Mouse (Mus musculus): ENCODE measurements around the gene AK157302.
"Not testable (repeated sequence)": the region's sequence is repeated elsewhere in the genome, so short reads cannot be mapped to it uniquely, and the experiment has no call there.

The AK157302 gene

DNA sequence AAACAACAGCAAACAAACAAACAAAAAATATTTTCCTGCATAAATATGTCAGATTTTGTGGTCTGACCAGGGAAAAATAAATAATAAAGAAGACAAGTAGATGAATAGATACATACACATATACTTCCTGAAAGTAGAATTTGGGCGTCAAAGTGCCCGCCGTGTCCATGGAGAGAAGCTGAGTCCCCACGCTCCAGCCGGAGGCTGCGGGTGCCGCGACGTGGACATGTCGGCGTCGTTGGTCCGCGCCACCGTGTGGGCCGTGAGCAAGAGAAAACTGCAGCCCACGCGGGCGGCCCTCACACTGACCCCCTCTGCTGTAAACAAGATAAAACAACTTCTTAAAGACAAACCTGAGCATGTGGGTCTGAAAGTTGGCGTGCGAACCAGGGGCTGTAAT is at the start of gene AK157302:
TSS of gene AK157302 (plus strand) at position 144 of the 400 bp plus-strand sequence.
- DNase-seq (ENCODE audit: low spot score), result no peak

- DNase-seq (ENCODE audit: low spot score), result no peak
These were observed 48.2 kb upstream of the AK157302 start for GRCm38 (mm10) chr13:21446796-21447195.

- no peak for DNase-seq (ENCODE audit: low spot score)
These were observed 47.0 kb upstream of the AK157302 start for GRCm38 (mm10) chr13:21447856-21448614.

DNA sequence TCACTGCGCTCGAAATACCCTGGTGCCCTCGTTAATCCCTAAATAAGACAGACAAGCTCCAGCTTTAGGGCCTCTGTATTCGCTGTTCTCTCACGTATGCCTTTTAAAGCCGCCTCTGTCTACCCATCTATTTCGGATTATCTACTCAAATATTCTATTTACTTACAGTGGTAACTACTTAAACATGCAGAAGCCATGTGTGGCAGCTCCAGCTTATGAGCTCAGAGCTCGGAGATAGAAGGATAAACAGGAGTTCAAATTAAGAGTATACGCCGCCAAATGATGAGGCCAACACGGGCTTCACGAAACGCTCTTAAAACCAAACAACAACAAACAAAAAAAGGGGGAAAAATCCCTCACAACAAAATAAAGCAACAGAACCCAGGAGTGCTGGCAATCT is 42.0 kb upstream of the AK157302 start:
- no peak for DNase-seq (ENCODE audit: low spot score)

GRCm38 (mm10) chr13:21453449-21453848 is 41.6 kb upstream of the AK157302 start, which contains the start of gene Zscan26:
Zscan26 (minus strand) TSS chr13:21453730.
- peak; percentile 94 for DNase-seq (ENCODE audit: low spot score)

DNA sequence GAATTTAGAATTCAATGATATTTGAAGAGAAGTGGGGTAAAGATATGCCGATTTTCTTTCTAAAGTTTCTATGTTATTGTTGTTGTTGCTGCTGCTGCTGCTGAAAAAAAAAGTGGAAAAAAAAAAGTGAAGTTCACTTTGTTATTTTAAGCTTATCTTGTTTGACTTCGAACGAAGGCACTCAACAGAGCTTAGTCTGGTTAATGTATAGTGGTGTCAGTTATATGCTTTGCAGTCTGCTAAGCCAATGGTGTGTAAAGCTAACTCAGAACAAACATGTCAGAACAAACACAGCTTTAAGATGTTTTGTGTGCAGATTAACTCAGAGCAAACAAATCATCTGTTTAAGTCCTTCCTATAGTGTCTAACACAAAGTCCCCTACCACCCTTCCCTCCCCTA is 40.9 kb upstream of the AK157302 start:
- no peak for DNase-seq (ENCODE audit: low spot score)

- DNase-seq (ENCODE audit: low spot score), result peak; percentile 63
These were observed 38.7 kb upstream of the AK157302 start for GRCm38 (mm10) chr13:21456347-21456746.

DNA sequence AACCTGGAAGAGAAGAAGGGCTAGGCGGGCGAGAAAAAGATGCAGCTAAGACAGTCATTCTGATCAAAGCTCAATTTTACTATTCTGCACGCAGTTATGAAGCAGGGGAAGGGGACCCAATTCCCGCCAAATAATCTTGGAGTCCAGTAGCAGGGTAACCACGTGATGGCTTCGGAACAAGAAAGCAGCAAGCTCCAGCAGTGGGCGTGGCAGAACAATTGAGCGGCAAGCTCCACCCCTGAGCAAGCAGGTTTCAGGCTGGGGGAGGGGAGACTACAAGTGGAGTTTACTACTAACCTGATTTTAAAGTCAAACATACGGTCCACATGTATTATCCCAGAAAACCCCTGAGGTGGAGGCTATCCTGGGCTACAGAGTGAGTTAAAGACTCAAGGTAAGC is 32.5 kb upstream of the AK157302 start:
- not testable (repeated sequence) for DNase-seq (ENCODE audit: low spot score)

GRCm38 (mm10) chr13:21467336-21467735 is 27.7 kb upstream of the AK157302 start:
- no peak for DNase-seq (ENCODE audit: low spot score)

GRCm38 (mm10) chr13:21468061-21469019 is 26.7 kb upstream of the AK157302 start, which contains the start of gene Nkapl:
Nkapl (minus strand) TSS chr13:21468509.
- peak; percentile 94 for DNase-seq (ENCODE audit: low spot score)

- DNase-seq (ENCODE audit: low spot score), result no peak
These were observed 25.9 kb upstream of the AK157302 start for GRCm38 (mm10) chr13:21469097-21469496.

DNA sequence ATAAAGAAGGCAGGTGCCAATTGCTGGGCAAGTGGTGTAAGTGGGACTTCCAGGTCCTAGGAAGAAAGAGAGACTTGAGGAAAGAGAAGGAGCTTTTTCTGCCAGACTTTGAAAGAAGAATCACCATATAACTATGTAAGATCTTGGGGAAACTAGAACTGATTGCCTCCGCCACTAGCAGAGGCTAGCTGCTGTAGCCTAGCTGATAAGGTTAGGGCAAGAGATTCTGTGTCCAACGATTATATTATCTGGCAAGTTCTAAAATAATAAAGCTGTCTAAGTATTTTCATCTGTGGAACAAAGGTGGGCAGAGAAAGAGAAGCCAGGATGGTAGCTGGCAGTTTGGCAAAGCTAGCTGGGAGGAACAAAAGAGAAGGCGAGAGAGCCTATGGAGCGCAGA is 22.6 kb upstream of the AK157302 start:
- peak; percentile 9 for DNase-seq (ENCODE audit: low spot score)

GRCm38 (mm10) chr13:21478759-21479670 is 16.0 kb upstream of the AK157302 start, which contains the start of the genes Zkscan4 and Gm10065:
Zkscan4 (plus strand) TSS chr13:21478907.
Gm10065 (minus strand) TSS chr13:21479441.
- peak; percentile 80 for DNase-seq (ENCODE audit: low spot score)

DNA sequence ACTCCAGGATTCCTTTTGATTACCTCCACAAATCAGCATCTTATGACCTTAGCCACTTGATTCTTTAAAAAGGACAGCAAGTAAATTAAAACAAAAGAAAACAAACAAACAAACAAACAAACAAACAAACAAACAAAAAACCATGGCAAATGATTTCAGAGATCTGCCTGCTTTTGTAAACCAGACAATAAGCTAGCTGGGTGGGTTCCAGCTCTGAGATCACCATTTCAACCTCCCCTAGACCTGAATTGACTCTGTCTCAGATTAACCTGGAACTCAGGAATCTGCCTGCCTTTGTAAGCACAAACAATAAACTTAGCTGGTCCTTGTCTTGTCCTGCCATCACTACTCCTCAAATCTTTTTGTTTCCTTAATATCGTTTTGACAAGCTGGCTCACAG is 8.1 kb upstream of the AK157302 start:
- DNase-seq (ENCODE audit: low spot score), result no peak

DNA sequence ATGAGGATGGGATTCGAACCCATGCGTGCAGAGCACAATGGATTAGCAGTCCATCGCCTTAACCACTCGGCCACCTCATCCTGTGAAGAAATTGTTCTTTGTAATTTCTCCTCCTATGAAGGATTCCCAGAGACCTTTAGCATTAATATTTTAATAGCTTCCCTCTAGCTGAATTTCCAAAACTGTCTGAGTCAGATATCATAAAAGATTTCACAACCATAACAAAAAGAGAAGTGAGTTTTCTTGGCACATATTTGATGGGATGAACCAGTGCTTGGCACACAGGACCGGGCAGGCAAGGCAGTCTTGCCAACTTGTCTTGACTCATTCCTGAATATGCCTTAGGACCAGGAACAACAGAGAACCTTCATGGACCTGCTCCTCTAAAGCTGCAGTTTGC is 2.2 kb upstream of the AK157302 start:
- no peak for DNase-seq (ENCODE audit: low spot score)

- not testable (repeated sequence) for DNase-seq (ENCODE audit: low spot score)
These were observed 6.2 kb downstream of the AK157302 start, which contains the start of gene Gm11273 for GRCm38 (mm10) chr13:21501182-21501581. Gm11273 (minus strand) TSS chr13:21501418.

DNA sequence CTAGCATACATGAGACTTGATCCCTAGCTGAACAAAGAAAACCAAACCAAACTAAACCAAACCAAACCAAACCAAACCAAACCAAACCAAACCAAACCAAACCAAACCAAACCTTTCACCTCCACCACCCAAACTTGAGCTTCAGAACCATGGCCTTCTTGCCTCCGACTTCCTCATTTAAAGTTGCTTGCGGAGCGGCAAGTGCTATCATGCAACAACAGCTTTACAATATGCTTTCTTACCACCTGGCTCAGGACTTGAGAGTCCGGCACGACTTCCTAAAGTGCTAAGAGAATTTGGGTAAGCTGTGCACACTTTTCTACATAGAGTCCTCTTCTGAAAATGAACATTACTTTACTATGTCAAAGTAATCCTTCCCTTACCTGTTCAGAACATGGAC is 7.3 kb downstream of the AK157302 start:
- no peak for DNase-seq (ENCODE audit: low spot score)

GRCm38 (mm10) chr13:21506221-21506649 is 11.2 kb downstream of the AK157302 start:
- DNase-seq (ENCODE audit: low spot score), result peak; percentile 86

DNA sequence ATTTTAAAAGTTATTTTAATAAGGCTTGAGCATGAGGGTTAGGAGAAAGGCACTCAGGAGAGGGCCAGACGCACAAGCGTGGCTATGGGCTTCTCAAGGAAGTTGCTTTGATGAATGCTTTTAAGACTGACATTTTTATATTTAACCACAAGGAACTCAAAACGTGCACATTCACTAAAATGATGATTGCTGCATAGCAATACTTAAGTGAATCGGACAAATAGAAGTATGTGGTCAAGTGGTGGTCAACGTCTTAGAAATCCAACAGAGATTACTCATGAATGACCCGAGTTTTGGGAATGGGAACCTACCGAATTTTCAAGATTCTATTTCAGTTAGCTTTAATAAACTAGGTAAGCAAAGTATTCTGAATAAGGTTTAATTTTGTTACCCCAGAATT is 35.1 kb downstream of the AK157302 start:
- DNase-seq (ENCODE audit: low spot score), result no peak

GRCm38 (mm10) chr13:21530781-21531201 is 35.8 kb downstream of the AK157302 start, which contains the start of gene Zkscan8:
Zkscan8 (minus strand) TSS chr13:21531120.
- peak; percentile 87 for DNase-seq (ENCODE audit: low spot score)

- no peak for DNase-seq (ENCODE audit: low spot score)
These were observed 47.7 kb downstream of the AK157302 start, which contains the start of gene Olfr1366 for GRCm38 (mm10) chr13:21542708-21543107. Olfr1366 (minus strand) TSS chr13:21542808.

All from embryo, embryonic 10 days (tissue).